Mouse (Mus musculus): Measurements from ENCODE around the gene Unc119b.

GRCm38 (mm10) chr5:115156933-115157589 is 22.3 kb upstream of the Unc119b start:
- no peak for TF ChIP-seq TAL1 (IDR thresholded peaks at IDR 0.05; ENCODE audit: low read length)
- no peak for TF ChIP-seq GATA1 (IDR thresholded peaks at IDR 0.05; ENCODE audit: low read length)

Measured in erythroblast, embryonic 14.5 days (primary cell).